Mouse (Mus musculus): ENCODE data around the gene Zic4. TPM values are rescaled to one million over a fixed set of nuclear protein-coding genes. Genes with fewer than 3 reads are reported as not detected.

Zic4 gene
- total RNA-seq, 4 experiments from 2014 or later, result not detected

- DNase-seq (ENCODE audit: low spot score), result no peak
Measured at GRCm38 (mm10) chr9:91379300-91379635, 17.1 kb downstream of the Zic4 start.

- no peak for DNase-seq (ENCODE audit: low spot score)
Measured at GRCm38 (mm10) chr9:91379781-91380457, 17.7 kb downstream of the Zic4 start.

GRCm38 (mm10) chr9:91380458-91380914, 18.3 kb downstream of the Zic4 start:
- DNase-seq (ENCODE audit: low spot score), result no peak

- DNase-seq (ENCODE audit: low spot score), result no peak
Measured at GRCm38 (mm10) chr9:91381284-91382110, 19.3 kb downstream of the Zic4 start.

GRCm38 (mm10) chr9:91382111-91382379, 19.8 kb downstream of the Zic4 start:
- no peak for DNase-seq (ENCODE audit: low spot score)

- no peak for DNase-seq (ENCODE audit: low spot score)
Measured at GRCm38 (mm10) chr9:91382471-91383255, 20.4 kb downstream of the Zic4 start.

GRCm38 (mm10) chr9:91383441-91384135, 21.4 kb downstream of the Zic4 start:
- no peak for DNase-seq (ENCODE audit: low spot score)

GRCm38 (mm10) chr9:91384136-91384500, 21.9 kb downstream of the Zic4 start:
- DNase-seq (ENCODE audit: low spot score), result no peak

- DNase-seq (ENCODE audit: low spot score), result no peak
Measured at GRCm38 (mm10) chr9:91384693-91385560, 22.7 kb downstream of the Zic4 start.

- DNase-seq (ENCODE audit: low spot score), result no peak
Measured at GRCm38 (mm10) chr9:91385561-91386430, 23.6 kb downstream of the Zic4 start.

GRCm38 (mm10) chr9:91386502-91386890, 24.3 kb downstream of the Zic4 start:
- DNase-seq (ENCODE audit: low spot score), result no peak

GRCm38 (mm10) chr9:91386891-91387739, 24.9 kb downstream of the Zic4 start:
- no peak for DNase-seq (ENCODE audit: low spot score)

GRCm38 (mm10) chr9:91387740-91388080, 25.5 kb downstream of the Zic4 start:
- DNase-seq (ENCODE audit: low spot score), result no peak

GRCm38 (mm10) chr9:91388173-91388572, 26.0 kb downstream of the Zic4 start:
- DNase-seq (ENCODE audit: low spot score), result no peak

- DNase-seq (ENCODE audit: low spot score), result no peak
Measured at GRCm38 (mm10) chr9:91393376-91394068, 31.3 kb downstream of the Zic4 start.

GRCm38 (mm10) chr9:91394211-91394646, 32.0 kb downstream of the Zic4 start:
- DNase-seq (ENCODE audit: low spot score), result no peak

GRCm38 (mm10) chr9:91395066-91395772, 33.0 kb downstream of the Zic4 start:
- DNase-seq (ENCODE audit: low spot score), result no peak

- no peak for DNase-seq (ENCODE audit: low spot score)
Measured at GRCm38 (mm10) chr9:91399976-91400375, 37.8 kb downstream of the Zic4 start.
